Mouse (Mus musculus) activated CD4-positive, CD25-positive, alpha-beta regulatory T cell, adult 4 months (primary cell): ENCODE data around the gene Tlx3. TPM values are rescaled to one million over a fixed set of nuclear protein-coding genes. Genes with fewer than 3 reads are reported as not detected.

Experiments
- ATAC-seq: one replicate; pipeline ENCODE4 v1.8.0; 2017
- polyA plus RNA-seq, 2 experiments: library from polyadenylated mRNA; unstranded; fragments of 100-300 nt; shearing (Covaris generic); gene quantifications; one replicate each; pipeline ENCODE4 v1.2.1; 2017

The Tlx3 gene
- not detected for polyA plus RNA-seq

- no peak for ATAC-seq
Observed at GRCm38 (mm10) chr11:33203383-33204328, at the start of gene Tlx3. Gene Tlx3, minus strand, starts transcription at chr11:33203589.

DNA sequence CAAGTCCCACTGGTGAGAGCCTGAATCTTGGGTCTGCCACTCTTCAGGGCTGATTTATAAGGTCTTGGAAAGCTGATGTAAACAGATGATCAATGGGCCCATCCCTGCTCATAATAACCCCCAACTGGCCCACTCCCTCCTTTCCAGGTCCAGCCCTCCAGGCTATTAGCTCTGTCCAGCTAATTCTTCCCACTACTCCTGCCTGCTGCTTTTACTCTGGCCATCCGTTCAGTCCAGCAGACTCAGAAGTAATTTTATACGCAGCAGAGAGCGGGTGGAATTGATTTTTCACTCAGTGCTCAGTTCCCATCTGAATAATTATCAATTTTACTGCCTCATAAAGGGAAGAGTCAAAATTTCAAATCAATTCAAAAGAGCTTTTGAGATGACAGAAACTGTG is 36.9 kb upstream of the Tlx3 start:
- no peak for ATAC-seq

- no peak for ATAC-seq
Observed at GRCm38 (mm10) chr11:33234134-33234533, 30.7 kb upstream of the Tlx3 start.

GRCm38 (mm10) chr11:33232056-33232455 is 28.7 kb upstream of the Tlx3 start:
- no peak for ATAC-seq

GRCm38 (mm10) chr11:33228186-33228585 is 24.8 kb upstream of the Tlx3 start:
- no peak for ATAC-seq

GRCm38 (mm10) chr11:33226516-33226915 is 23.1 kb upstream of the Tlx3 start:
- no peak for ATAC-seq

DNA sequence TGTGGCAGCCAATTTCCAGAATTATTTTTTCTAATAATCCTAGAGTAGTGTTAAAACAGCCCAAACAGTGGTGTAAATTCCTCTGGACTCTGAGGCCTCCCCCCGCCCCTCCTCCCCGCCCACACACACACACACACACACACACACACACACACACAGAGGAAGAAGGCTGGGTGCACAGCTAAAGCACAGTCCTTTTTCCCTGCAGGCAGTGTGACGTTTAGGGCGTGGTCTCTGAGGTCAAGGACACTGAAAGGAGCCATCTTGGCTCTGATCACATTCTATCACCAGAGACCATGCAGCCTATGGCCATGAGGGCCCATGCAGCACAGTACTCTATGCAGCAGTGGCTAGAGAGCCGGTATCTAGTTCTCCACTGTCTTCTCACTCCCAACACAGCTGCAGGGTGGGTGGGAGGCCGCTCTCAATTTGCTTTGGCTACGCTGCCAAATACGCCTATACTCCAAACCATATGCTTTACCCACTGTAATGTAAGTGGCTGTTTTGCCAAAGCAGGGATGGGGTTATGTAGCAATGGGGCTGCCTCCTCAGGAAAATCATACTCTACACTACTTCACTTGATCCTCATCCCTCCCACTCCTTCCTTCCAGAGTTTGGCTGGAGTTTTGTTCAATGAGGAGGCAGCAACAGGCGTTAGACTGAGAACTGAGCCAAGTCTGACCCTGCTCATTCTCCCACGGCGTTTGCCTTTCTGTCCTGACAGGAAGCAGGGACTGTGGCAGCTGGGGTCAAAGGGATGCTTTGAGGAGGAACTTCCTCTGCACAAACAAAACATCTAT is 18.4 kb upstream of the Tlx3 start:
- no peak for ATAC-seq

GRCm38 (mm10) chr11:33220763-33221162 is 17.4 kb upstream of the Tlx3 start:
- ATAC-seq = no peak

DNA sequence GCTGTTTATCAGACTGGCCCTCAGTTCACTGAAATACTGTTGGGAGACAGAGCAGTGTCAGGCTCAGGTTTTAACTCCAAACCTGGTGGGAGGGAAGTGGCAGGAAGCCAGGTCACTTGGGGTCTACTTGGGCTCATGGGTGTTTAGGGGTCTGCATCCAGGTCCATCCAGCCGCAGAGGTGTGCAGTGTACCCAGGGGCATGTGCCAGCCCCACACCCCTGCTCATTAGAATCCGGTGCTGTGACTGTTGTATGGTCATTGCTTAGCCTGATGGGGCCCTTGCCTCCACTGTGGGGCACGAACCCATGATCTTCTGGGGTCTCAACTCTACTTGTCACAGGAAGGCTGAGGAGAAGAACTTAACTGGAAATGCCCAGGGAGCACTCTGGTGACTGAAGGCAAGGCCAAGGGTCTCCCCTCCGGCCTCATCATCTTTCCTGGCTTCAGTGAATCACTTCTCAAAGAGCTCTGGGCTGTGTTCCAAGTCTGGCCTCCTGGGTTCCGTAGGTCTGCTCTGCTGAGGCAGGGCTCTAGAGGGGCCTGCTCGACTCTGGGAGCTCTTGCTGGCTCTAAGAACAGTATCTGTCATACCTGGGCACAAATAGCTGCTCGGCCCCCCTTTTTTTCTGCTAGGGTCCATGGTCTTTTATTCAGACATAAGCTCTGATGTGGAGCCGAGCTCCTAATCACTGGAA is 14.1 kb upstream of the Tlx3 start:
- no peak for ATAC-seq

GRCm38 (mm10) chr11:33207411-33207810 is 4.0 kb upstream of the Tlx3 start:
- ATAC-seq = no peak

DNA sequence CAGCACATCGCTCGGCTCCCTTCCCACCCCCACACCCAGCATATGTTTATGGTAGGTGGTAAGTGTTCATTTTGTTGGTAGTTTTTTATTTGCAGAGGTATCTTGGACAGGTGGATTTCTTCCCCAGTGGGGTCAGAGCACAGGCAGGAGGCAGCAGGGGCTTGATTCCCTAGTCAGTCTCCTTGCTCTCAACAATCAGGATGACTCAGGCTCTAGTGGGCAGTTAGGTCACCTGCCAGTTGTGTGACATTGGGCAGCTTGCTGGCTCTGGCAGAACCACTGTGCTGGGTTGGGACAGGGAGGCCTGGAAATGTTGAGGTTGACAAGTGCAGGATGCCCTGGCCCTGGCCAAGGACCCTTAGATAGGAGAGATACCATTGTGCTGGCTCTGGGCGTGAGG is 1.6 kb upstream of the Tlx3 start:
- no peak for ATAC-seq

- ATAC-seq = no peak
Observed at GRCm38 (mm10) chr11:33204329-33204705, 928 bp upstream of the Tlx3 start.

GRCm38 (mm10) chr11:33202972-33203371 is 417 bp downstream of the Tlx3 start:
- ATAC-seq = no peak

DNA sequence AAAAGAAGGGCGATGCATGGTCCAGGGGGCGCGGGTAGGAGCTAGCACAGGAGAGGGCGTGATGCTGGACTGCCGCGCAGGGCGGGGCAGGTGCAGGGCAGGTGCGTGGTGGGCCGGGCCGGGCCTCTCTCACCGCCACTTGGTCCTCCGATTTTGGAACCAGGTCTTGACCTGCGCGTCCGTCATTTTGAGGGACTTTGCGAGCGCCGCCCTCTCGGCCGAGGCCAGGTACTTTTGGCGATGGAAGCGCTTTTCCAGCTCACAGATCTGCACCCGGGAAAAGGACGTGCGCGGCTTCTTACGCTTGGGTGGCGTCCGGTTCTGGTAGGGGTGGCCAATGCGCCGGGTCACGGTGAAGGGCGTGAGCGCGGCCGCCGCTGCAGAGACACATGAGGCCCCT is 1.1 kb downstream of the Tlx3 start:
- ATAC-seq = no peak

- ATAC-seq = no peak
Observed at GRCm38 (mm10) chr11:33201626-33202010, 1.8 kb downstream of the Tlx3 start.

DNA sequence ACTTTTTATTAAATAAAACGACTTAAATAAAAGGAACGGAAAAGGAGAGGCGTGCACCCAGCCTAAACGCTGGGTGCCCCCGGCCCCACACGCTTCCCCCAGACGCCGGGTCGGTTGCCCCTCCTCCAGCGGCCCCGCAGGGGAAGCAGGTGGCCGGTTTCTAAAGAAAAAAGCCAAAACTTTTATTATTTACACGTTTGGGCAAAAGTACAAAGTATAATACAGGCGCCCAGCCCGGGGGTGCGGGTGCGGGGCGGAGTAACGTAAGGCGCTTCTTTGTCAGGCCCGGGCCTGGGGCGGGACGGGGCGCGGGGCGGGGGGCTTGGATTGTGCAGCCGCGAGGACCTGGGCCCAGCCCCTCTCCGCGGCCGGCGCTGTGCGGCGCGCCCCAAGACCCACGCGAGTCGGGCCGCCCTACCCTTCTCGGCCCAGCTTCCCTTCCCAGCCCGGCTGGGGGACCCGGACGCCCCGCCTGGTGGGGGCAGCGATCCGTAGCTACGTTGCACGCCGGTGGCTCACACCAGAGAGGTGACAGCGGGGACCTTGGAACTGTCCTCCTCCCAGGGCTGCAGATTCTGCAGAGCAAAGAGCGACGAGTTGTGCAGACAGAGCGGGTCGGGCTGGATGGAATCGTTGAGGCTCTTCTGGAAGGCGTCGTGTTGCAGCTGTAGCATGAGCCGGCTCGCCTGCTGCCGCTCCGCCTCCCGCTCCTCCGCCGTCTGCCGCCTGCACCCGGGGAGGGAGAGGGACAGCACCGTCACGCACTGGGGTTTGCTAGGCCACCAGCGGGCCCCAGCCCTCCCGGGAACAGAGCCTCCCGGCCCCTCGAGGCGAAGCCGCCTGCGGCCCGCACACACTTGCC is 2.4 kb downstream of the Tlx3 start:
- ATAC-seq = no peak

DNA sequence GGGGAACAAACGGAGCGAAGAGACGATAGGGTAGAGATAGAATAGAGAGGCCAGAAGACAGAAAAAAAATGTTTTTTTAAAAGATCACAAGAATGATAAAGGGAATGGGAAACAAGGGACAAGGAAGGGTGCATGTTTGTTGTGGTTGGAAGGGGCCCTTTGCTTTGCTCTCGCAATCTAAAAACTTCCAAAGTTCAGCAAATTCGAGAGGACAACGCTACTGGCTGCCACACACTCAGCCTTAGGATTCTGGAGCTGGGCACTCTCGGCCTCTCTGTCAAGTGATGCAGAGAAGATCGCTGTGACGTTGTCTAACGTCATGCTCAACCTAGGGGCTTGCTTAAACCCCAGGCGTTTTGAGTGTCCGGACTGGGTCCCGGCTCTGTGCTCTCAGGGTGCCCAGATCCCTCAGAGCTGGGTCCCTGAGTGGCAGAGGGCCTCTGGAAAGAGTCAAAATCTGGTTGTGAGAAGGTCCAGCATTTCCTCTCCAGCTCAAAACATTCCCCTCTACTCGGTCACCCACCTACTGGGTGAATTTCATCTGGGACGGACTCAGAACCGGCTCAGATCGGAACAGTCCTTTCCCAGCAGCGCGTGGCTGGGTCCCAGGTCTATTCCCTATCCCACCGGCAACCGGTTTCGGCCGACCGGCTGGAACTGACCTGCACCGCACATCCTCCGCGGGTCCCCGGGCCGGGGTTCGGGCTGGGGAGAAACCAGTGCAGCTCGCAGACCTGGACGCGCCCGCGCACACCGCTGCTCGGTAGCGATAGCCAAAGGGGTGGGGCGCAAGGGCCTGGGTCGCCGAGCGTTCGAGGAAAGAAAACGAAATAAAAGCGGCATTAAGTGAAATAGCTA is 3.3 kb downstream of the Tlx3 start:
- ATAC-seq = no peak

DNA sequence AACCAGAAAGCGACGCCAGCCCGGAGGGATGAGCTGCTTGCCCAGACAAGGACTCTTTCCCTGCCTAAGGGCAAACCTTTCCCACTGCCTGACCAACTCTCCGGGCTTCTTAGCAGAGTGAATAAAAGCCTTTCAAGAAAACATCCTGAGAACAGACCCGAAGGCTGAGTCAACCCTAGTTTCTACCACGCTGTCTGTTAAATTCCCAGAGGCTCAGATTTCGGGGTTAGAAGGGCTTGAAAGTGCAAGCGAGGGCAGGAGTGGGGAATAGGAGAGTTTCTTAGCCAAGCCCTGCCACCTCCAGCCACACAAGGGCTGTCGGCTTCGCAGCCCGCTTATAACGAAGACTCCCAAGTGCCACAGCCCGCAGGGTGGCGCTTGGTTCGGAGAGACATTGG is 4.3 kb downstream of the Tlx3 start:
- no peak for ATAC-seq

GRCm38 (mm10) chr11:33198351-33199116 is 4.9 kb downstream of the Tlx3 start:
- no peak for ATAC-seq

- ATAC-seq = no peak
Observed at GRCm38 (mm10) chr11:33197673-33198072, 5.7 kb downstream of the Tlx3 start.
